Mouse (Mus musculus): ENCODE data around the gene Gas7.

Gas7 gene

GRCm38 (mm10) chr11:67489647-67490175 is 34.5 kb downstream of the Gas7 start:
- DNase-seq (ENCODE audit: low spot score) = no peak

GRCm38 (mm10) chr11:67496796-67497195 is 41.6 kb downstream of the Gas7 start:
- DNase-seq (ENCODE audit: low spot score) = no peak

GRCm38 (mm10) chr11:67500115-67500514 is 44.9 kb downstream of the Gas7 start:
- DNase-seq (ENCODE audit: low spot score) = no peak

- no peak for DNase-seq (ENCODE audit: low spot score)
These were observed 46.4 kb downstream of the Gas7 start for GRCm38 (mm10) chr11:67501468-67502244.

- DNase-seq (ENCODE audit: low spot score) = no peak
These were observed 54.1 kb downstream of the Gas7 start for GRCm38 (mm10) chr11:67509219-67509876.

- DNase-seq (ENCODE audit: low spot score) = no peak
These were observed 55.6 kb downstream of the Gas7 start for GRCm38 (mm10) chr11:67510831-67511230.

GRCm38 (mm10) chr11:67513001-67513400 is 57.8 kb downstream of the Gas7 start:
- DNase-seq (ENCODE audit: low spot score) = no peak

GRCm38 (mm10) chr11:67514401-67514800 is 59.2 kb downstream of the Gas7 start:
- no peak for DNase-seq (ENCODE audit: low spot score)

GRCm38 (mm10) chr11:67515020-67515911 is 60.0 kb downstream of the Gas7 start:
- no peak for DNase-seq (ENCODE audit: low spot score)

- no peak for DNase-seq (ENCODE audit: low spot score)
These were observed 60.7 kb downstream of the Gas7 start for GRCm38 (mm10) chr11:67515912-67516305.

- DNase-seq (ENCODE audit: low spot score) = no peak
These were observed 62.5 kb downstream of the Gas7 start for GRCm38 (mm10) chr11:67517748-67518147.

GRCm38 (mm10) chr11:67518985-67519384 is 63.7 kb downstream of the Gas7 start:
- DNase-seq (ENCODE audit: low spot score) = no peak

GRCm38 (mm10) chr11:67522671-67523070 is 67.4 kb downstream of the Gas7 start:
- DNase-seq (ENCODE audit: low spot score) = no peak

GRCm38 (mm10) chr11:67523806-67524205 is 68.6 kb downstream of the Gas7 start:
- DNase-seq (ENCODE audit: low spot score) = no peak

GRCm38 (mm10) chr11:67524731-67525130 is 69.5 kb downstream of the Gas7 start:
- DNase-seq (ENCODE audit: low spot score) = no peak

- DNase-seq (ENCODE audit: low spot score) = no peak
These were observed 70.6 kb downstream of the Gas7 start for GRCm38 (mm10) chr11:67525841-67526240.

- peak; percentile 5 for DNase-seq (ENCODE audit: low spot score)
These were observed 71.6 kb downstream of the Gas7 start for GRCm38 (mm10) chr11:67526621-67527545.

- DNase-seq (ENCODE audit: low spot score) = no peak
These were observed 76.0 kb downstream of the Gas7 start for GRCm38 (mm10) chr11:67531286-67531685.

- DNase-seq (ENCODE audit: low spot score) = no peak
These were observed 76.8 kb downstream of the Gas7 start for GRCm38 (mm10) chr11:67531926-67532565.

- DNase-seq (ENCODE audit: low spot score) = no peak
These were observed 77.5 kb downstream of the Gas7 start for GRCm38 (mm10) chr11:67532728-67533127.

GRCm38 (mm10) chr11:67533151-67533550 is 77.9 kb downstream of the Gas7 start:
- DNase-seq (ENCODE audit: low spot score) = no peak

Data from T-cell, adult 2 months (primary cell).